7 mouse cellular contexts compared by ENCODE assay signal in genomic region chr7:121864858-121865585, GRCm38 (mm10). TPM values are rescaled to one million over a fixed set of nuclear protein-coding genes. Genes with fewer than 3 reads are reported as not detected.
A peak's percentile ranks its signal among the peaks of the same experiment; 100 is the strongest.
DNase-seq lines count a peak whose midpoint lies in the region; ATAC-seq and TF ChIP-seq lines count a peak whose summit lies in the region.

Scnn1b (plus strand) TSS chr7:121865038.

- 0 out of 2 replicates have a peak within 1 kb of the TSS, but pooled peaks have one; percentile 3 for H3K9ac ChIP-seq in embryonic facial prominence, embryonic 14.5 days (ENCODE audit: low read depth, low read length)
- H3K9ac ChIP-seq in kidney, embryonic 15.5 days: peak within 1 kb of the TSS; percentile 35
- 0 out of 2 replicates have a peak within 1 kb of the TSS, but pooled peaks have one; percentile 12 for H3K9ac ChIP-seq in midbrain, embryonic 11.5 days (ENCODE audit: low read length)

- no peak for ATAC-seq in embryonic facial prominence, embryonic 14.5 days (ENCODE audit: low read depth)
- ATAC-seq in kidney, embryonic 15.5 days (replicated peaks; ENCODE audit: low FRiP score): peak; percentile 85
- peak; percentile 24; the same call in 1 of the 2 replicates for ATAC-seq in midbrain, embryonic 11.5 days (ENCODE audit: low FRiP score)

- TF ChIP-seq POLR2A in brain, embryonic 14.5 days (IDR thresholded peaks at IDR 0.05; ENCODE audit: borderline replicate concordance, extremely low read depth, insufficient read depth, insufficient read length, poor library complexity, severe bottlenecking): no peak

- H3K4me3 ChIP-seq in embryonic facial prominence, embryonic 14.5 days (ENCODE audit: low read depth, low read length): peak within 1 kb of the TSS; percentile 28
- peak within 1 kb of the TSS; percentile 44 for H3K4me3 ChIP-seq in kidney, embryonic 15.5 days (replicated peaks)
- peak within 1 kb of the TSS; percentile 27 for H3K4me3 ChIP-seq in midbrain, embryonic 11.5 days (ENCODE audit: low read depth, low read length)

- H3K27ac ChIP-seq in embryonic facial prominence, embryonic 14.5 days (replicated peaks; ENCODE audit: low read depth, low read length): no peak within 1 kb of the TSS
- H3K27ac ChIP-seq in kidney, embryonic 15.5 days: 0 out of 2 replicates have a peak within 1 kb of the TSS, but pooled peaks have one; percentile 51
- no peak within 1 kb of the TSS for H3K27ac ChIP-seq in midbrain, embryonic 11.5 days (ENCODE audit: low read depth, low read length)

- no peak for TF ChIP-seq CTCF in brain, embryonic 14.5 days (IDR thresholded peaks at IDR 0.05; ENCODE audit: borderline replicate concordance, extremely low read depth, insufficient read depth, insufficient read length)

- no peaks in the 10 kb centered on the region for H3K36me3 ChIP-seq in embryonic facial prominence, embryonic 14.5 days (ENCODE audit: control insufficient read depth, insufficient read depth, low read length)
- H3K36me3 ChIP-seq in kidney, embryonic 15.5 days: no peaks in the 10 kb centered on the region
- no peaks in the 10 kb centered on the region for H3K36me3 ChIP-seq in midbrain, embryonic 11.5 days (ENCODE audit: control insufficient read depth, insufficient read depth, low read length)

- no peaks in the 10 kb centered on the region for H3K9me3 ChIP-seq in embryonic facial prominence, embryonic 14.5 days (ENCODE audit: control insufficient read depth, low read length)
- no peaks in the 10 kb centered on the region for H3K9me3 ChIP-seq in kidney, embryonic 15.5 days (replicated peaks)
- no peaks in the 10 kb centered on the region for H3K9me3 ChIP-seq in midbrain, embryonic 11.5 days (ENCODE audit: control insufficient read depth, low read length)

- H3K27me3 ChIP-seq in embryonic facial prominence, embryonic 14.5 days (replicated peaks; ENCODE audit: control insufficient read depth, insufficient read depth, low read length): peaks cover 33% of the 10 kb centered on the region
- H3K27me3 ChIP-seq in kidney, embryonic 15.5 days: peaks cover 37% of the 10 kb centered on the region
- H3K27me3 ChIP-seq in midbrain, embryonic 11.5 days (ENCODE audit: control insufficient read depth, insufficient read depth, low read length): peaks cover 16% of the 10 kb centered on the region

- H3K4me1 ChIP-seq in embryonic facial prominence, embryonic 14.5 days (ENCODE audit: control insufficient read depth, insufficient read depth, low read length): no peaks in the 10 kb centered on the region
- H3K4me1 ChIP-seq in kidney, embryonic 15.5 days: peaks cover 9% of the 10 kb centered on the region
- H3K4me1 ChIP-seq in midbrain, embryonic 11.5 days (ENCODE audit: control insufficient read depth, insufficient read depth, low read length): peaks cover 2% of the 10 kb centered on the region; the same call in 1 of the 2 replicates

- 2% methylated on average over 30 of the region's 42 CpGs for WGBS in embryonic facial prominence, embryonic 14.5 days
- WGBS in kidney, embryonic 15.5 days: 2% methylated on average over 41 of the region's 42 CpGs
- WGBS in midbrain, embryonic 11.5 days: 5% methylated on average over 39 of the region's 42 CpGs

- peak within 1 kb of the TSS; percentile 52 for H3K4me2 ChIP-seq in embryonic facial prominence, embryonic 14.5 days (ENCODE audit: low read depth, low read length)
- H3K4me2 ChIP-seq in kidney, embryonic 15.5 days: peak within 1 kb of the TSS; percentile 70
- H3K4me2 ChIP-seq in midbrain, embryonic 11.5 days: peak within 1 kb of the TSS; percentile 48

- peak; percentile 8 for DNase-seq in brain, embryonic 14.5 days (ENCODE audit: low read depth)
- DNase-seq in embryonic facial prominence, embryonic 14.5 days (ENCODE audit: low spot score): no peak
- DNase-seq in midbrain, embryonic 11.5 days (ENCODE audit: low spot score, missing footprints): peak; percentile 87
- no peak for DNase-seq in ovary, postnatal 10 days (ENCODE audit: low spot score)
- DNase-seq in right cerebral cortex, postnatal 4 days: no peak
- no peak for DNase-seq in spleen, postnatal 14 days (ENCODE audit: low spot score in 2 of 2)

RNA-seq across cellular contexts. Expression of gene Scnn1b, which starts in this region (rescaled TPM):
- polyA plus RNA-seq in brain, embryonic 14.5 days (2012; rRNA removed): 0.15 and 0.19 TPM in 2 replicates
- 0.74 and 0.75 TPM in 2 replicates for polyA plus RNA-seq in embryonic facial prominence, embryonic 14.5 days (2014; fragmentation: Nextera tagmentation; extraction: Ambion mirVana)
- polyA plus RNA-seq in kidney, embryonic 15.5 days (2015; fragmentation: Nextera tagmentation; extraction: Ambion mirVana): 31.9 TPM in 2 replicates
- polyA plus RNA-seq in midbrain, embryonic 11.5 days (2014; fragmentation: Nextera tagmentation; extraction: Ambion mirVana): not detected in 2 replicates

Comparison
In these comparisons a context has a peak if more than half of its experiments do, and no peak if none do; other contexts are left out.
1. RNA of gene Scnn1b (polyA plus RNA-seq): 31.9 TPM in kidney, embryonic 15.5 days; 0.74 to 0.75 TPM in embryonic facial prominence, embryonic 14.5 days, 0.15 to 0.19 TPM in brain, embryonic 14.5 days and not detected in midbrain, embryonic 11.5 days; every median in the first group is over 10 times any median in the second.
2. Peak in DNase-seq in brain, embryonic 14.5 days; RNA of the gene not detected or under 1 TPM.
3. Peak in DNase-seq, ATAC-seq, H3K4me3 ChIP-seq, H3K9ac ChIP-seq and H3K4me2 ChIP-seq in midbrain, embryonic 11.5 days; RNA of the gene not detected or under 1 TPM.
4. Peak in every context shown above with its lines, with median percentiles within 50 percentile points of each other: H3K4me2 ChIP-seq, H3K4me3 ChIP-seq and H3K9ac ChIP-seq.